ENCODE assay signal across 9 mouse cellular contexts in genomic region chr9:40730302-40730700, GRCm38 (mm10). TPM values are rescaled to one million over a fixed set of nuclear protein-coding genes. Genes with fewer than 3 reads are reported as not detected.
A peak's percentile ranks its signal among the peaks of the same experiment; 100 is the strongest.
DNase-seq lines count a peak whose midpoint lies in the region; ATAC-seq lines count a peak whose summit lies in the region.
"Had no signal": no experiment of that assay in that cellular context is flagged by ENCODE, and none has a peak within 500 bp of the region (broad histone marks: within the 10 kb centered on the region; RNA-seq: fewer than 3 reads in every experiment).

No protein-coding gene starts in this region.

- no peaks in the 10 kb centered on the region for H3K79me2 ChIP-seq in macrophage (ENCODE audit: inconsistent target)

- intact Hi-C loops in left cerebral cortex, postnatal 36 days (cut with DNase I), result no loop called here

- no peaks in the 10 kb centered on the region for H3K9me3 ChIP-seq in heart, embryonic 13.5 days
- H3K9me3 ChIP-seq in hindbrain, embryonic 10.5 days, result no peaks in the 10 kb centered on the region

- 60% methylated on average over 12 of the region's 12 CpGs for whole genome bisulfite sequencing in heart, embryonic 13.5 days
- WGBS in hindbrain, embryonic 10.5 days, result 54% methylated on average over 12 of the region's 12 CpGs
- 83% methylated on average over 12 of the region's 12 CpGs for WGBS in macrophage (ENCODE audit: missing documents)

- peaks cover 19% of the 10 kb centered on the region for H3K4me1 ChIP-seq in heart, embryonic 13.5 days
- H3K4me1 ChIP-seq in hindbrain, embryonic 10.5 days (replicated peaks), result peaks cover 34% of the 10 kb centered on the region

- H3K27ac ChIP-seq in heart, embryonic 13.5 days (replicated peaks), result peak overlapping the region; percentile 85
- peak overlapping the region; percentile 93 for H3K27ac ChIP-seq in hindbrain, embryonic 10.5 days
- H3K27ac ChIP-seq in macrophage, result 0 out of 2 replicates have a peak overlapping the region, but pooled peaks have one; percentile 53

- H3K27me3 ChIP-seq in heart, embryonic 13.5 days (replicated peaks), result no peaks in the 10 kb centered on the region
- no peaks in the 10 kb centered on the region for H3K27me3 ChIP-seq in hindbrain, embryonic 10.5 days (ENCODE audit: insufficient read depth, poor library complexity, severe bottlenecking)

- H3K4me2 ChIP-seq in heart, embryonic 13.5 days, result peak overlapping the region; percentile 76

- H3K4me3 ChIP-seq in heart, embryonic 13.5 days, result peak overlapping the region; percentile 55
- peak overlapping the region; percentile 56 for H3K4me3 ChIP-seq in hindbrain, embryonic 10.5 days
- H3K4me3 ChIP-seq in macrophage (ENCODE audit: inconsistent target), result no peak overlapping the region; the same call in 1 of the 2 replicates

- DNase-seq in heart, adult 8-10 months (ENCODE audit: low spot score), result no peak
- DNase-seq in ES-CJ7 (ENCODE audit: low read depth, low spot score), result peak; percentile 12
- DNase-seq in hindbrain, embryonic 10.5 days (ENCODE audit: low spot score), result no peak
- DNase-seq in left cerebral cortex, postnatal 36 days (ENCODE audit: low spot score in 2 of 2), result no peak
- DNase-seq in right cerebral cortex, postnatal 14 days, result no peak
- DNase-seq in spleen, postnatal 14 days (ENCODE audit: low spot score in 2 of 2), result no peak

- peak overlapping the region; percentile 78 for H3K9ac ChIP-seq in heart, embryonic 13.5 days

- no peaks in the 10 kb centered on the region for H3K36me3 ChIP-seq in heart, embryonic 13.5 days
- no peaks in the 10 kb centered on the region for H3K36me3 ChIP-seq in hindbrain, embryonic 10.5 days
- no peaks in the 10 kb centered on the region for H3K36me3 ChIP-seq in macrophage (ENCODE audit: inconsistent target)

- no peak for ATAC-seq in heart, embryonic 13.5 days (ENCODE audit: extremely low read depth, insufficient number of reproducible peaks, low FRiP score, low TSS enrichment)

RNA-seq across cellular contexts. Expression of gene Clmp, which starts 44.5 kb away (rescaled TPM):
- 8.4 and 9.4 TPM in 2 replicates for polyA plus RNA-seq in heart, embryonic 13.5 days (2015; fragmentation: Nextera tagmentation; extraction: Ambion mirVana)
- total RNA-seq in heart, adult 8-10 months (2022), result 1 to 10 TPM; 3.3 to 4.4 (median 4.0) TPM
- polyA plus RNA-seq in hindbrain, embryonic 10.5 days (2016; fragmentation: Nextera tagmentation; extraction: Ambion mirVana), result 33.7 and 37.0 TPM in 2 replicates
- 1 to 10 TPM in 5 of 26 experiments, under 1 TPM in 14, not detected in 7; 0.13 to 4.9 (median 0.58) TPM for total RNA-seq in macrophage (2018; cell fraction: chromatin; rRNA removed)
- total RNA-seq in macrophage (2018; cell fraction: cytosol; rRNA removed), result under 1 TPM; 0.14 to 0.91 (median 0.32) TPM
- 1 to 10 TPM in 6 of 26 experiments, under 1 TPM in 20; 0.13 to 5.6 (median 0.66) TPM for total RNA-seq in macrophage (2018; cell fraction: nucleus; rRNA removed)
- polyA plus RNA-seq in macrophage (2018), result 0.20 to 0.57 TPM (median 0.23 TPM) in 3 replicates
- 10 to 100 TPM; 20.2 to 34.1 TPM for total RNA-seq in left cerebral cortex, postnatal 36 days (2021)

RNA-seq across cellular contexts. Expression of gene Gm21915, which starts 59.9 kb away (rescaled TPM):
- not detected in 2 replicates for polyA plus RNA-seq in heart, embryonic 13.5 days (2015; fragmentation: Nextera tagmentation; extraction: Ambion mirVana)
- total RNA-seq in heart, adult 8-10 months (2022), result not detected
- polyA plus RNA-seq in hindbrain, embryonic 10.5 days (2016; fragmentation: Nextera tagmentation; extraction: Ambion mirVana), result not detected in 2 replicates
- not detected for total RNA-seq in macrophage (2018; cell fraction: chromatin; rRNA removed)
- not detected for total RNA-seq in macrophage (2018; cell fraction: cytosol; rRNA removed)
- total RNA-seq in macrophage (2018; cell fraction: nucleus; rRNA removed), result not detected
- polyA plus RNA-seq in macrophage (2018), result not detected in 3 replicates
- not detected for total RNA-seq in left cerebral cortex, postnatal 36 days (2021)
- total RNA-seq: hematopoietic stem cell, adult 5-6 weeks had no signal
